Mouse (Mus musculus) brain, embryonic 14.5 days (tissue): ENCODE data around the gene Tomt.

Experiments used
- CTCF ChIP-seq: fragments of 200-500 bp; IDR thresholded peaks from 2 replicates; pipeline ENCODE4 v1.5.1; 2012; ENCODE audit warnings: inconsistent platforms, mild to moderate bottlenecking, moderate library complexity, borderline replicate concordance; ENCODE audit not compliant: insufficient read depth, insufficient read length; ENCODE audit errors: extremely low read depth
- POLR2A ChIP-seq: fragments of 200-500 bp; IDR thresholded peaks from 2 replicates; pipeline ENCODE4 v1.6.1; 2012; ENCODE audit warnings: mild to moderate bottlenecking, inconsistent platforms, borderline replicate concordance; ENCODE audit not compliant: poor library complexity, insufficient read depth, insufficient read length, severe bottlenecking; ENCODE audit errors: extremely low read depth

- no peak for TF ChIP-seq CTCF
- no peak for TF ChIP-seq POLR2A
Measured at GRCm38 (mm10) chr7:101951648-101952047, 45.5 kb upstream of the Tomt start.
